In the genomic region with DNA sequence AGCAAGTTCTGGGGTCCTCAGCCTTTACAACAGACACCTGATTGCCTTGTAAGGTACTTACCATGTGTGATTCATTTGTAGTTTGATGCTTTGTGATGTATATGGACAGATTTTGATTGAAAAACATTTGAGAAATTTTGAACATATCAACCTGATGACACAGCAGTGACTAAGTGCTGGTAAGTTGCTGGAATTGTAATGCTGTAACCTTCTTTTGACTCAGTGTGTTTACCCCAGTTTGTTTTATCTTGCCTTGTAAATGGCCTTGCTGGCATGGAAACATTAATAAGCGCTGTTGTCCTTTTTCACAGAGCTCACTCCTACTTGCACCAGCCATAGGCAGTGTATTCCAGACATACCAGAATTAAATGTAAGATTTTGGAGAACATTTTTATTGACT, we compare ENCODE assay signal across 37 mouse cellular contexts. TPM values are rescaled to one million over a fixed set of nuclear protein-coding genes. Genes with fewer than 3 reads are reported as not detected.
DNase-seq lines count a peak whose midpoint lies in the region; TF ChIP-seq lines count a peak whose summit lies in the region.
"Had no signal": no experiment of that assay in that cellular context is flagged by ENCODE, and none has a peak within 500 bp of the region (broad histone marks: within the 10 kb centered on the region; RNA-seq: fewer than 3 reads in every experiment).

No protein-coding gene starts in this region.

- H3K4me3 ChIP-seq in layer of hippocampus, adult 2 months: no peak overlapping the region
- no peak overlapping the region for H3K4me3 ChIP-seq in embryonic fibroblast, embryonic 13.5 days (ENCODE audit: insufficient read depth, low read length)
- H3K4me3 ChIP-seq: embryonic facial prominence, embryonic 10.5 days; embryonic facial prominence, embryonic 13.5 days; forebrain, embryonic 10.5 days; forebrain, embryonic 13.5 days; heart, embryonic 12.5 days; heart, embryonic 15.5 days; hindbrain, embryonic 10.5 days had no signal

- peak; percentile 25 for DNase-seq in adrenal gland, adult 8-10 months
- no peak for DNase-seq in adrenal gland, adult 18-20 months (ENCODE audit: low spot score in 2 of 2)
- DNase-seq in layer of hippocampus, adult 2 months (ENCODE audit: low spot score in 2 of 2): no peak
- DNase-seq in layer of hippocampus, adult 18-20 months (ENCODE audit: low spot score in 2 of 2): no peak
- no peak for DNase-seq in left cerebral cortex, adult 9 months (ENCODE audit: low spot score in 2 of 2)
- DNase-seq: adrenal gland, postnatal 10 days; cerebellum, adult 18-20 months; cerebellum, adult 9-10 months; cerebellum, postnatal 25 days; embryo, embryonic 11 days; gastrocnemius, postnatal 10 days; gastrocnemius, postnatal 36 days; heart, postnatal 10 days; heart, postnatal 36 days; kidney, adult 18-20 months; kidney, adult 9 months had no signal

- no peak for TF ChIP-seq CTCF in layer of hippocampus, adult 2 months (conservative IDR thresholded peaks at IDR 0.05)
- no peak for TF ChIP-seq CTCF in embryonic fibroblast, embryonic 13.5 days (IDR thresholded peaks at IDR 0.05; ENCODE audit: borderline replicate concordance, insufficient read depth, low read length)

- no peak for TF ChIP-seq POLR2A in embryonic fibroblast, embryonic 13.5 days (IDR thresholded peaks at IDR 0.05; ENCODE audit: low read depth, low read length)

- peak overlapping the region; percentile 7; the same call in 1 of the 2 replicates for H3K27ac ChIP-seq in layer of hippocampus, adult 2 months
- peak overlapping the region; percentile 50 for H3K27ac ChIP-seq in embryonic fibroblast, embryonic 13.5 days (ENCODE audit: insufficient read depth, low read length)
- H3K27ac ChIP-seq: embryonic facial prominence, embryonic 10.5 days; embryonic facial prominence, embryonic 13.5 days; forebrain, embryonic 10.5 days; forebrain, embryonic 13.5 days; heart, embryonic 15.5 days; hindbrain, embryonic 10.5 days; hindbrain, embryonic 14.5 days; hindbrain, postnatal 0 days had no signal

- H3K4me1 ChIP-seq in embryonic fibroblast, embryonic 13.5 days (ENCODE audit: control insufficient read depth, insufficient read depth, low read length): peaks cover 24% of the 10 kb centered on the region

RNA-seq across cellular contexts. Expression of gene Gm17571, which starts 14.4 kb away (rescaled TPM):
- not detected for total RNA-seq in adrenal gland, adult 8-10 months (2022)
- total RNA-seq in adrenal gland, adult 18-20 months (2021): not detected
- total RNA-seq in layer of hippocampus, adult 2 months (2021): not detected
- total RNA-seq in layer of hippocampus, adult 18-20 months (2021): not detected
- polyA plus RNA-seq in embryonic fibroblast, embryonic 13.5 days (2011; ENCODE audit: insufficient read length, low read depth, missing spikeins): not detected in 2 replicates
- total RNA-seq: adrenal gland, postnatal 10 days; common myeloid progenitor, adult 5-6 weeks; gastrocnemius, adult 18-20 months; gastrocnemius, postnatal 10 days; gastrocnemius, postnatal 36 days; granulocyte monocyte progenitor cell, adult 5-6 weeks; heart, adult 8-10 months; heart, postnatal 10 days; heart, postnatal 36 days; hindbrain, postnatal 0 days; MEL had no signal
- polyA plus RNA-seq: C2C12; CD4-positive, CD25-positive, alpha-beta regulatory T cell, adult 4 months; embryonic facial prominence, embryonic 10.5 days; embryonic facial prominence, embryonic 13.5 days; forebrain, embryonic 10.5 days; forebrain, embryonic 13.5 days; forebrain, embryonic 16.5 days; heart, embryonic 12.5 days; heart, embryonic 15.5 days; hindbrain, embryonic 10.5 days; hindbrain, embryonic 14.5 days; hindbrain, postnatal 0 days; inflammation-experienced regulatory T-cells, adult 6 months; intestine, embryonic 16.5 days; Patski had no signal
